Mouse (Mus musculus): ENCODE results near the gene Nkiras2.
"Not testable (repeated sequence)": the region's sequence is repeated elsewhere in the genome, so short reads cannot be mapped to it uniquely, and the experiment has no call there.

The Nkiras2 gene

GRCm38 (mm10) chr11:100603155-100603554, 15.9 kb upstream of the Nkiras2 start:
- no peak for DNase-seq

- DNase-seq, result no peak
Measured at GRCm38 (mm10) chr11:100603813-100604212, 15.2 kb upstream of the Nkiras2 start.

GRCm38 (mm10) chr11:100604321-100605005, 14.6 kb upstream of the Nkiras2 start:
- DNase-seq, result no peak

- no peak for DNase-seq
Measured at GRCm38 (mm10) chr11:100605451-100605850, 13.6 kb upstream of the Nkiras2 start.

- no peak for DNase-seq
Measured at GRCm38 (mm10) chr11:100607121-100607520, 11.9 kb upstream of the Nkiras2 start.

- no peak for DNase-seq
Measured at GRCm38 (mm10) chr11:100608796-100609195, 10.2 kb upstream of the Nkiras2 start.

GRCm38 (mm10) chr11:100609355-100609996, 9.6 kb upstream of the Nkiras2 start:
- DNase-seq, result no peak

GRCm38 (mm10) chr11:100609997-100610680, 8.9 kb upstream of the Nkiras2 start:
- DNase-seq, result no peak

GRCm38 (mm10) chr11:100611627-100612026, 7.4 kb upstream of the Nkiras2 start:
- DNase-seq, result no peak

GRCm38 (mm10) chr11:100613241-100613640, 5.8 kb upstream of the Nkiras2 start:
- no peak for DNase-seq

- DNase-seq, result no peak
Measured at GRCm38 (mm10) chr11:100616332-100616731, 2.7 kb upstream of the Nkiras2 start.

- DNase-seq, result not testable (repeated sequence)
Measured at GRCm38 (mm10) chr11:100616836-100617235, 2.2 kb upstream of the Nkiras2 start.

GRCm38 (mm10) chr11:100617480-100617879, 1.6 kb upstream of the Nkiras2 start:
- no peak for DNase-seq

- DNase-seq, result peak; percentile 95
Measured at GRCm38 (mm10) chr11:100619485-100619975, 486 bp downstream of the Nkiras2 start.

- no peak for DNase-seq
Measured at GRCm38 (mm10) chr11:100619982-100620381, 938 bp downstream of the Nkiras2 start, which contains the start of gene Dnajc7. Dnajc7 (minus strand) TSS chr11:100620168.

- peak; percentile 94 for DNase-seq
Measured at GRCm38 (mm10) chr11:100622714-100623113, 3.7 kb downstream of the Nkiras2 start.

- no peak for DNase-seq
Measured at GRCm38 (mm10) chr11:100623867-100624266, 4.8 kb downstream of the Nkiras2 start.

- DNase-seq, result no peak
Measured at GRCm38 (mm10) chr11:100625754-100626700, 7.0 kb downstream of the Nkiras2 start.

GRCm38 (mm10) chr11:100626701-100627195, 7.7 kb downstream of the Nkiras2 start:
- DNase-seq, result no peak

GRCm38 (mm10) chr11:100628056-100628455, 9.0 kb downstream of the Nkiras2 start:
- no peak for DNase-seq

GRCm38 (mm10) chr11:100628862-100629352, 9.9 kb downstream of the Nkiras2 start:
- DNase-seq, result no peak

- DNase-seq, result no peak
Measured at GRCm38 (mm10) chr11:100634530-100634929, 15.5 kb downstream of the Nkiras2 start.

Measured in cerebellum, adult 11-12 months (tissue).